Mouse (Mus musculus): ENCODE data around the gene Dpf3. TPM values are rescaled to one million over a fixed set of nuclear protein-coding genes. Genes with fewer than 3 reads are reported as not detected.

Gene Dpf3
- polyA plus RNA-seq, 1 experiment from 2014 or later = 19.2 TPM

DNA sequence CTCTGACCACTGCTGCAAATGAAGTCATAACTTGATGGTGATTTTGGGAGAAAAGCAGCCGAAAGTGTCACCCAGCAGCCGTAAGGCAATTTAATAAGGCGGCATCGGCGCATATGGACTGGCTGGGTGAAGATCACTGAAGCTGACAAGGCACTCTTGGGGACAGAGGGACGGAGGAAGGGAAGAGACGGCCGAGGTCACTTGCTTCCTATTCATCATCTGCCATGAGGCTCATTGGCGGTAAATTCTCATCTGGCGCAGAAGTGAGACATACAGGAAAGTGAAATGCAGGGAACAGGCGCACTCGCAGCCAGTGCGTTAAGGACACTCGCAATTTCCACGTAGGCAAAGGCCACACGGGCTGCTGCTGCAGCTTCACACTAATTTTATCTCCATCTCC lies 95.5 kb downstream of the Dpf3 start:
- no peak for ATAC-seq (replicated peaks; ENCODE audit: extremely low read depth, insufficient read depth, low FRiP score)
- H3K4me1 ChIP-seq (ENCODE audit: control insufficient read depth, insufficient read depth, low read length) = peaks cover 17% of the 10 kb centered on the region
- WGBS = 91% methylated on average over 16 of the region's 16 CpGs
- no peaks in the 10 kb centered on the region for H3K27me3 ChIP-seq (ENCODE audit: control insufficient read depth, insufficient read depth, low read length)
- peaks cover 3% of the 10 kb centered on the region; the same call in 1 of the 2 replicates for H3K9me3 ChIP-seq (replicated peaks; ENCODE audit: control insufficient read depth, low read length)
- H3K4me3 ChIP-seq (ENCODE audit: low read length) = no peak overlapping the region
- no peak overlapping the region for H3K27ac ChIP-seq (ENCODE audit: low read length)
- no peak overlapping the region for H3K9ac ChIP-seq (ENCODE audit: low read length)
- H3K4me2 ChIP-seq (ENCODE audit: low read depth, low read length) = no peak overlapping the region
- H3K36me3 ChIP-seq (ENCODE audit: control insufficient read depth, insufficient read depth) = no peaks in the 10 kb centered on the region

DNA sequence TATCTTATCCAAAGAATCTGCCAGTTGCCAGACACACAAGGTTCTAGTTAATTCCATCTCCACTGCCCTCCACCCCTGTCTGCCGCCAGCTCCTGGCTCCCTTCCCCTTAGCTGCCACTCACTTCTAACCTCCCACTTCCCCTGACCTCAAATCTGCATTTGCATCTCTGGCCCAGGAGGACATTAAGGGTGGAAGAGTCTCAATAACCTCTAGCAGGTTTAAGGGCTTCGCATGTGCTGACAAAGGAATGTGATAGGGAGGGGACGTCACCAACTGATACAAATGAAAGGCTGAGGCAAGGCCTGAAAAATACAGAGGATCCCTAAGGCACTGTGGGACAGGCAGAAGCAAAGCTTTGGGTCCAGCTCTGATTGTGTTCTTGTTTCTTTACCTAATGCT lies 100.0 kb downstream of the Dpf3 start:
- H3K9me3 ChIP-seq (replicated peaks; ENCODE audit: control insufficient read depth, low read length) = no peaks in the 10 kb centered on the region
- H3K36me3 ChIP-seq (ENCODE audit: control insufficient read depth, insufficient read depth) = no peaks in the 10 kb centered on the region
- H3K9ac ChIP-seq (ENCODE audit: low read length) = no peak overlapping the region
- no peaks in the 10 kb centered on the region for H3K27me3 ChIP-seq (ENCODE audit: control insufficient read depth, insufficient read depth, low read length)
- no peak overlapping the region for H3K4me3 ChIP-seq (ENCODE audit: low read length)
- no peak overlapping the region for H3K27ac ChIP-seq (ENCODE audit: low read length)
- no peak overlapping the region for H3K4me2 ChIP-seq (ENCODE audit: low read depth, low read length)
- no peak for ATAC-seq (replicated peaks; ENCODE audit: extremely low read depth, insufficient read depth, low FRiP score)
- WGBS = 26% methylated on average over 3 of the region's 3 CpGs
- H3K4me1 ChIP-seq (ENCODE audit: control insufficient read depth, insufficient read depth, low read length) = peaks cover 21% of the 10 kb centered on the region

DNA sequence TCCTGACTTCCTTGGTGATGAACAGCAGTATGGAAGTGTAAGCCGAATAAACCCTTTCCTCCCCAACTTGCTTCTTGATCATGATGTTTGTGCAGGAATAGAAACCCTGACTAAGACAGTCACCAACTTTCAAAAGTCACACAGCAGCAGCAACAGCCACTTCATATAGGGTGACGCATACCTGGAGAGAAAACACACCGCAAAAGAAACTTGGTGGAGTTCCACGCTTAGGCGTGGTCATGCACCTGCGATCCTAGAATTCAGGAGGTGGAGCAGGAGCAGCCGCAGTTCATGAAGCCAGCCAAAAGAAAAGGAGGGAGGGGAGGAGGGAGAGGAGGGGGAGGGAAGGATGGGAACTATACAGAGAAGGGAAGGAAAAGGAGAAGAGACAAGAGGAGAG lies 106.4 kb downstream of the Dpf3 start:
- Histone ChIP-seq H3K27ac (ENCODE audit: low read length) (no peak overlapping the region), H3K4me3 (ENCODE audit: low read length) (no peak overlapping the region), H3K4me1 (ENCODE audit: control insufficient read depth, insufficient read depth, low read length) (peaks cover 4% of the 10 kb centered on the region), H3K4me2 (ENCODE audit: low read depth, low read length) (no peak overlapping the region), H3K36me3 (ENCODE audit: control insufficient read depth, insufficient read depth) (no peaks in the 10 kb centered on the region), H3K9me3 (replicated peaks; ENCODE audit: control insufficient read depth, low read length) (no peaks in the 10 kb centered on the region), H3K9ac (ENCODE audit: low read length) (no peak overlapping the region), H3K27me3 (ENCODE audit: control insufficient read depth, insufficient read depth, low read length) (no peaks in the 10 kb centered on the region)
- WGBS = 89% methylated on average over 6 of the region's 7 CpGs
- no peak for ATAC-seq (replicated peaks; ENCODE audit: extremely low read depth, insufficient read depth, low FRiP score)

DNA sequence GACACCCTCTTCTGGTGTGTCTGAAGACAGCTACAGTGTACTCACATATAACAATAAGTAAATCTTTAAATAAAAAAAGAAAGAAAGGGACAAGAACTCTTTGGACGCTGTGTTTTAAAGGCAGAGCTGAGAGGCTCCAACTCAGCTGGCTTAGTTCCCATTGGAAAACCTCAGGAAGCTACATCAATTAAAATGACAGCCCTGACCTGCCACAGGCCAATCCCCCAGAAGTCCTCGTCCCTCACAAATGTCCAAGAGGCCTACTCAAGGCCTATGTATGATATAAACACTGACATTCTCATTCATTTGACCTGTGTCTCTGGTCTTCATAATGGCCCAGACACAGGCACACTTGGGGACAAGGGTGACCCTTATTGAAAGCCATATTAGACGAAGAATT lies 107.5 kb downstream of the Dpf3 start:
- H3K4me2 ChIP-seq (ENCODE audit: low read depth, low read length) = no peak overlapping the region
- no peaks in the 10 kb centered on the region for H3K36me3 ChIP-seq (ENCODE audit: control insufficient read depth, insufficient read depth)
- H3K27ac ChIP-seq (ENCODE audit: low read length) = no peak overlapping the region
- WGBS = 65% methylated on average over 3 of the region's 3 CpGs
- H3K27me3 ChIP-seq (ENCODE audit: control insufficient read depth, insufficient read depth, low read length) = no peaks in the 10 kb centered on the region
- no peak overlapping the region for H3K4me3 ChIP-seq (ENCODE audit: low read length)
- no peak overlapping the region for H3K9ac ChIP-seq (ENCODE audit: low read length)
- H3K9me3 ChIP-seq (replicated peaks; ENCODE audit: control insufficient read depth, low read length) = no peaks in the 10 kb centered on the region
- peaks cover 11% of the 10 kb centered on the region for H3K4me1 ChIP-seq (ENCODE audit: control insufficient read depth, insufficient read depth, low read length)
- no peak for ATAC-seq (replicated peaks; ENCODE audit: extremely low read depth, insufficient read depth, low FRiP score)

DNA sequence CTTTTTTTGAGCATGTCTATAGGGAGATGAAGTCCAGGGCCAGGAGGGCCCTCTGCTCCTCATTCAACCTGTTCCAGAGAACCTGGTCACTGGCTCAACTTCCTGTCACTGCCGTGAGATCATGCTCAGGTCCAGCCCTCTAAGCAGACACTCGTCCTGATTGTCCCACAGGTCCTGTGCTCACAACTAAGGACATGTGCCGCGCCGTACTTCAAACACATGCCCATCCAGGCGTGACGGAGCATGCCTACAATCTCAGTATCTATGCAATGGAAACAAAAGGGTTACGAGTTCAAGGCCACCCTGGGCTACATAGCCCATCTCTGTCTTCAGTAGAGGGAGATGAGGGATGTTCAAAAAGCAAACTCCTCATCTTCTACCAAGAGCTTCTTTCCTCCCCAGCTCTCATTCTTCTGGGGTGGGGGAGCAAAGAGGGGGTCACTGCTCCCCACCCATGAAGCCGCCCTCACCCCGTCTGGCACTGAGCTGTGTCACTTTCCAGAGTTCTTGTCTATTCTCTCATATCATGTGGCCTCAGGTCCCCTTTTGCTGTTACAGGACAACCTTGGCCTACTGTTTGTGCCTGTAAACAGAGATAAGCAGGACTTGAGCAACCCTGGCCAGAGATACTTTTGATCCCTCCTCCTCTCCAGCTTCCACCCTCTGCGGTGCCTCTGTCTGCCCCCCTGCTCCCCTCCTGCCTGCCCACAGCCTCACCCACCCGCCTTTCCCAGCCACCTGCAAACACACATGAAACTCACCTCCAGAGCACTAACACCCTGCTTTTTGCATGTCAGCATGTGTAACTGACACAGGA lies 112.3 kb downstream of the Dpf3 start:
- H3K27ac ChIP-seq (ENCODE audit: low read length) = peak overlapping the region; percentile 49
- WGBS = 66% methylated on average over 12 of the region's 12 CpGs
- peaks cover 9% of the 10 kb centered on the region for H3K4me1 ChIP-seq (ENCODE audit: control insufficient read depth, insufficient read depth, low read length)
- no peaks in the 10 kb centered on the region for H3K9me3 ChIP-seq (replicated peaks; ENCODE audit: control insufficient read depth, low read length)
- H3K27me3 ChIP-seq (ENCODE audit: control insufficient read depth, insufficient read depth, low read length) = no peaks in the 10 kb centered on the region
- no peak overlapping the region for H3K4me3 ChIP-seq (ENCODE audit: low read length)
- ATAC-seq (replicated peaks; ENCODE audit: extremely low read depth, insufficient read depth, low FRiP score) = peak; percentile 60; the same call in 1 of the 2 replicates
- H3K36me3 ChIP-seq (ENCODE audit: control insufficient read depth, insufficient read depth) = no peaks in the 10 kb centered on the region
- H3K4me2 ChIP-seq (ENCODE audit: low read depth, low read length) = no peak overlapping the region; the same call in 1 of the 2 replicates
- H3K9ac ChIP-seq (ENCODE audit: low read length) = 0 out of 2 replicates have a peak overlapping the region, but pooled peaks have one; percentile 1

DNA sequence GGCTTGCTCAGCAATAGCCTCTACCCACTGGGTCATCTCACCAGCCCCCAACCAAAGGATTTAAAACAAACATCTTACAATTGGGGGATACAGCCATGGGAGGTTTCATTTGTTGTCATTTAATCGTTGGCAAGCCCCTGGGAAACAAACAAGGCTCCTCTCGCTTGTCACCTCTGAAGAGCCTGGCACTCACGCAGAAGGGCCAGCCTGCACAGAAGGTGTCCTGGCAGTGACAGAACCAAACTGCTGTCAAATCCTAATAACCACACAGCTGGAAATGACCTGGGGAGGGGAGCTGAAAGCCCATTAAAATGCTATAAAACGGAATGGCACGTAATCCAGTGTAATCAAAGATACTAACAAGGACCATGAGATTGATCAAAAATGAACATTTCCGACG lies 114.4 kb downstream of the Dpf3 start:
- peaks cover 9% of the 10 kb centered on the region for H3K4me1 ChIP-seq (ENCODE audit: control insufficient read depth, insufficient read depth, low read length)
- no peak overlapping the region for H3K4me2 ChIP-seq (ENCODE audit: low read depth, low read length)
- no peak for ATAC-seq (replicated peaks; ENCODE audit: extremely low read depth, insufficient read depth, low FRiP score)
- H3K36me3 ChIP-seq (ENCODE audit: control insufficient read depth, insufficient read depth) = no peaks in the 10 kb centered on the region
- WGBS = 78% methylated on average over 7 of the region's 7 CpGs
- H3K27ac ChIP-seq (ENCODE audit: low read length) = no peak overlapping the region
- H3K9me3 ChIP-seq (replicated peaks; ENCODE audit: control insufficient read depth, low read length) = no peaks in the 10 kb centered on the region
- H3K27me3 ChIP-seq (ENCODE audit: control insufficient read depth, insufficient read depth, low read length) = no peaks in the 10 kb centered on the region
- H3K9ac ChIP-seq (ENCODE audit: low read length) = no peak overlapping the region
- no peak overlapping the region for H3K4me3 ChIP-seq (ENCODE audit: low read length)

DNA sequence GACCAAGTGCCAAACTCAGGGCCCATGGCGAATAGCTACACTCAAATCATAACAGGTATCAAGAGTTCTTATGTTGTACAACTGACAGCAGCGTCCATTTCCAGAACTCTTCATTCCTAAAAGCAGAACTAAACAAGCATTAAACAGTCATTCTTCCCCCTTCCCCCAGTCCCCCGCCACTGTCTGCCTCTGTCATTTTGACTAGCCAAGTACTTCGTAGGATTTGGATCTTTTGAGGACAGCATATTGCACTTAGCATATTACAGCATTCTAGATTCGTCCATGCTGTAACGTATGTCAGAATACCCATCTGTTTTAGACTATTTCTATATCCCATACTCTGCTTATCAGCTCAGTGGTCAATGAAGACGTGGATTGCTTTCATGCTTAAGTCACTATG lies 115.2 kb downstream of the Dpf3 start:
- ATAC-seq (replicated peaks; ENCODE audit: extremely low read depth, insufficient read depth, low FRiP score) = no peak
- Histone ChIP-seq H3K4me3 (ENCODE audit: low read length) (no peak overlapping the region), H3K9me3 (replicated peaks; ENCODE audit: control insufficient read depth, low read length) (no peaks in the 10 kb centered on the region), H3K4me2 (ENCODE audit: low read depth, low read length) (no peak overlapping the region), H3K27ac (ENCODE audit: low read length) (no peak overlapping the region), H3K4me1 (ENCODE audit: control insufficient read depth, insufficient read depth, low read length) (peaks cover 9% of the 10 kb centered on the region), H3K36me3 (ENCODE audit: control insufficient read depth, insufficient read depth) (no peaks in the 10 kb centered on the region), H3K9ac (ENCODE audit: low read length) (no peak overlapping the region), H3K27me3 (ENCODE audit: control insufficient read depth, insufficient read depth, low read length) (no peaks in the 10 kb centered on the region)
- 83% methylated on average over 7 of the region's 7 CpGs for WGBS

DNA sequence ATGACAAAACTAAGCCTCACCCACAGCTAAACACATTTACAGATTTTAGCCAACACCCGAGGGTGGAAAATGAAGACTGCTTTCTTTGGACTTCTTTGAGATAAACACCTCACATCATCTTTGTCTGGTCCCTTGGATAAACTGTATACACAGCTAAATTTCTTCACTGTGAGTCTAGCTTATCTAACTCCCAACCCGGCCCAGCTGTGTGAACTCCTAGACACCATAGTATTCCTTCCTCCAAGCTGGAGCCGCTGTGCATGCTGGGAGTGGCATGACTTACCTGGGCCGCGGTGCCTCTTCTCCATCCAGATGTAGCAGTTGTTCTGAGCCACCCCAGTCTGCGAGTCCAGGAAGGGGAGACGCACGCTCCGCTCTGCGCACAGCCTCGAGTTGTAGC lies 117.3 kb downstream of the Dpf3 start:
- H3K9ac ChIP-seq (ENCODE audit: low read length) = no peak overlapping the region
- H3K27me3 ChIP-seq (ENCODE audit: control insufficient read depth, insufficient read depth, low read length) = no peaks in the 10 kb centered on the region
- no peak for ATAC-seq (replicated peaks; ENCODE audit: extremely low read depth, insufficient read depth, low FRiP score)
- H3K36me3 ChIP-seq (ENCODE audit: control insufficient read depth, insufficient read depth) = peaks cover 4% of the 10 kb centered on the region; the same call in 1 of the 2 replicates
- no peak overlapping the region for H3K4me2 ChIP-seq (ENCODE audit: low read depth, low read length)
- H3K27ac ChIP-seq (ENCODE audit: low read length) = no peak overlapping the region
- H3K9me3 ChIP-seq (replicated peaks; ENCODE audit: control insufficient read depth, low read length) = peaks cover 2% of the 10 kb centered on the region
- H3K4me1 ChIP-seq (ENCODE audit: control insufficient read depth, insufficient read depth, low read length) = peaks cover 2% of the 10 kb centered on the region; the same call in 1 of the 2 replicates
- WGBS = 86% methylated on average over 11 of the region's 11 CpGs
- H3K4me3 ChIP-seq (ENCODE audit: low read length) = no peak overlapping the region

DNA sequence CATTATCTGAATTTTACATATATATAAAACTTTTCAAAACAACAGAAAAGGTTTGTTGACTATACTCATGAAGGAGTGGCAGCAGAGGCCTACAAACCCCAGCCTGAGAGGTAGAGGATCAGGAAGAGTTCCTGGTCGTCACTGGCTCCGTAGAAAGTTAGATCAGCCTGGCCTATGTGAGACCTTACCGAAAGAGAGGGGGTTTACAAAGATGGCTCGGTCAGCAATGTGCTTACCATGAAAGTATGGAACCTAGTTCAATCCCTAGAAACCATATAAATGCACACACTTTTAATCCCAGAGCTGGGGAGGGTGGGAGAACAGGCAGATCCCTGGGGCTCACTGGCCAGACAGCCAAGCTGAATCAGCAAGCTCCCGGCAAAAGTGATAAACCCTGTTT lies 118.1 kb downstream of the Dpf3 start:
- Histone ChIP-seq H3K27me3 (ENCODE audit: control insufficient read depth, insufficient read depth, low read length) (no peaks in the 10 kb centered on the region), H3K4me1 (ENCODE audit: control insufficient read depth, insufficient read depth, low read length) (peaks cover 2% of the 10 kb centered on the region; the same call in 1 of the 2 replicates), H3K4me3 (ENCODE audit: low read length) (no peak overlapping the region), H3K9ac (ENCODE audit: low read length) (no peak overlapping the region), H3K27ac (ENCODE audit: low read length) (no peak overlapping the region), H3K9me3 (replicated peaks; ENCODE audit: control insufficient read depth, low read length) (peaks cover 6% of the 10 kb centered on the region), H3K36me3 (ENCODE audit: control insufficient read depth, insufficient read depth) (peaks cover 8% of the 10 kb centered on the region), H3K4me2 (ENCODE audit: low read depth, low read length) (no peak overlapping the region)
- no peak for ATAC-seq (replicated peaks; ENCODE audit: extremely low read depth, insufficient read depth, low FRiP score)
- WGBS = 84% methylated on average over 5 of the region's 5 CpGs
